Mouse (Mus musculus): Measurements from ENCODE around the gene Gfpt1. TPM values are rescaled to one million over a fixed set of nuclear protein-coding genes. Genes with fewer than 3 reads are reported as not detected.
A peak's percentile ranks its signal among the peaks of the same experiment; 100 is the strongest.
"Not testable (repeated sequence)": the region's sequence is repeated elsewhere in the genome, so short reads cannot be mapped to it uniquely, and the experiment has no call there.

The Gfpt1 gene
- polyA plus RNA-seq, 1 experiment from 2014 or later = 6.5 TPM

DNA sequence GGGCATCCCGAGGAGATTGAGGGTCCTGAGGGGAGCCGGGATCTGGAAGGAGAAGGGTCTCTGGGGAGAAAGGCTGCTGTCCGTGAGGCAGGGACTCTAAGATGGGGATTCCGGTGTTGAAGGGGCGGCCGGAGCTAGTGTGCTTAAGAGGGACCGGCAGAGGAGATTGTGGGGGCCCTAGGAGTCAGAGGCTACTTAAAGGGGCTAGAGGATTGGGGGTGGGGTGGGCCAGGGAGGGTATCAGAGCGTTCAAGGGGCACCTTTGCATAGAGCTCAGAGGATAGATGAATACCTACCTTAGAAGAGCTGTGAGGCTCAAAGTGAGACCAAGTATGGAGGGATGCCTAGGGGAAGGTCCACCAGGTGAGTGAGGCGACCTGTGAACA is 478 bp downstream of the Gfpt1 start:
- no peaks in the 10 kb centered on the region for H3K9me3 ChIP-seq (replicated peaks)
- no peak for ATAC-seq (ENCODE audit: insufficient read depth)
- H3K27ac ChIP-seq (replicated peaks) = peak overlapping the region; percentile 80
- peaks cover 40% of the 10 kb centered on the region for H3K4me1 ChIP-seq (replicated peaks)
- peak overlapping the region; percentile 91 for H3K9ac ChIP-seq
- H3K27me3 ChIP-seq = no peaks in the 10 kb centered on the region
- peak overlapping the region; percentile 79 for H3K4me3 ChIP-seq (replicated peaks)
- 5% methylated on average over 9 of the region's 9 CpGs for WGBS (ENCODE audit: insufficient replicate concordance)
- H3K36me3 ChIP-seq (replicated peaks) = 0 out of 2 replicates have a peak, but pooled peaks cover 3% of the 10 kb centered on the region
- peak overlapping the region; percentile 99 for H3K4me2 ChIP-seq

DNA sequence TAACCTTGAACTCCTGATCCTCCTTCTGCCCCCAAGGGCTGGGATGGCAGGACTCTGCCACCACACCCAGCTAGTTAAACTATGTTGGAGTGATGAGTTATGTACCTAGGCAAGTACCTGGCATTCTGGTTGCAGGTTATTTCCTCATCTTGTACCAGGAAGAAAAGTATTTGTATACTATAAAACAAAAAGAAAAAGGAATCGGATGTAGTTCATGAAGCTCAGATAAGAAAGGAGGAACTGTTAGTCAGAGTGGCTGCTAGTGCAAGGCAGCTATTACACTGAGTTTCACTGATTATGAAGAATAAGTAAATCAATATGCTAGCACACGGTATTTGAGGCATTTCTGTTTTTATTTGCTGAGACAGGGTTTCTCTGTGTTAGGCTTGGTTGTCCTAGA is 2.2 kb downstream of the Gfpt1 start:
- ATAC-seq (ENCODE audit: insufficient read depth) = no peak
- no peak overlapping the region for H3K4me3 ChIP-seq (replicated peaks)
- no peak overlapping the region for H3K9ac ChIP-seq
- H3K27me3 ChIP-seq = no peaks in the 10 kb centered on the region
- no peaks in the 10 kb centered on the region for H3K9me3 ChIP-seq (replicated peaks)
- H3K4me2 ChIP-seq = no peak overlapping the region
- peaks cover 40% of the 10 kb centered on the region for H3K4me1 ChIP-seq (replicated peaks)
- 0 out of 2 replicates have a peak, but pooled peaks cover 4% of the 10 kb centered on the region for H3K36me3 ChIP-seq (replicated peaks)
- H3K27ac ChIP-seq (replicated peaks) = no peak overlapping the region
- WGBS (ENCODE audit: insufficient replicate concordance) = 40% methylated on average over 2 of the region's 2 CpGs

DNA sequence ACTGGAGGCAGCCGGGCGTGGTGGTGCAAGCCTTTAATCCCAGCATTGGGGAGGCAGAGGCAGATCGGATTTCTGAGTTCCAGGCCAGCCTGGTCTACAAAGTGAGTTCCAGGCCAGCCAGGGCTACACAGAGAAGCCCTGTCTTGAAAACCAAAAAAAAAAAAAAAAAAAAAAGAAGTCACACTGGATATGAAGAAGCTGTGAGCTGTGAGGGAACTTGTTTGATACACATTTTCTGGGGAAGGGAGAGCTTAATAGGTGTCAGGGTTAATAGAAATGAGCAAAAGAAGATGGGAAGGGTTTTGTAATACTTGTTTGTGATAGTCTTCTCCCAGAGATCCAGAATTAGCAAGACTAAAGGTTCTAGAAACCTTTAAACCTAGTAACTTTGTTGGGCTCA is 2.9 kb downstream of the Gfpt1 start:
- Histone ChIP-seq H3K27ac (replicated peaks) (no peak overlapping the region), H3K9me3 (replicated peaks) (no peaks in the 10 kb centered on the region), H3K4me1 (replicated peaks) (peaks cover 40% of the 10 kb centered on the region), H3K4me3 (replicated peaks) (no peak overlapping the region), H3K36me3 (replicated peaks) (0 out of 2 replicates have a peak, but pooled peaks cover 4% of the 10 kb centered on the region), H3K9ac (no peak overlapping the region), H3K27me3 (no peaks in the 10 kb centered on the region), H3K4me2 (no peak overlapping the region)
- 73% methylated on average over 3 of the region's 3 CpGs for WGBS (ENCODE audit: insufficient replicate concordance)
- no peak for ATAC-seq (ENCODE audit: insufficient read depth)

DNA sequence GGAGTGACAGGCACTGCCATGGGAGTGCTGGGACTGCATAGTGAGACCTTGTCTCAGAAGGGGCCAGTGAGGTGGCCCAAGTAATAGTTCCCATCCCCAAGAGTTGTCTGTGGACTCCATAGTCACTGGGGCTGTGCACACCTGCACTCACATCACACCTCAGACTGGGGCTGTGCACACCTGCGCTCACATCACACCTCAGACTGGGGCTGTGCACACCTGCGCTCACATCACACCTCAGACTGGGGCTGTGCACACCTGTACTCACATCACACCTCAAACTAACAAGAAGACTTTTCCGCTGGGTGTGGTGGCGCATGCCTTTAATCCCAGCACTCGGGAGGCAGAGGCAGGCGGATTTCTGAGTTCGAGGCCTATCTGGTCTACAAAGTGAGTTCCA is 6.1 kb downstream of the Gfpt1 start:
- not testable (repeated sequence) for H3K4me2 ChIP-seq; H3K27me3 ChIP-seq; ATAC-seq (ENCODE audit: insufficient read depth); H3K4me3 ChIP-seq (replicated peaks); H3K9me3 ChIP-seq (replicated peaks); H3K9ac ChIP-seq; H3K27ac ChIP-seq (replicated peaks)
- Histone ChIP-seq H3K4me1 (replicated peaks) (peaks cover 12% of the 10 kb centered on the region), H3K36me3 (replicated peaks) (peaks cover 28% of the 10 kb centered on the region)
- WGBS (ENCODE audit: insufficient replicate concordance) = 86% methylated on average over 7 of the region's 7 CpGs

DNA sequence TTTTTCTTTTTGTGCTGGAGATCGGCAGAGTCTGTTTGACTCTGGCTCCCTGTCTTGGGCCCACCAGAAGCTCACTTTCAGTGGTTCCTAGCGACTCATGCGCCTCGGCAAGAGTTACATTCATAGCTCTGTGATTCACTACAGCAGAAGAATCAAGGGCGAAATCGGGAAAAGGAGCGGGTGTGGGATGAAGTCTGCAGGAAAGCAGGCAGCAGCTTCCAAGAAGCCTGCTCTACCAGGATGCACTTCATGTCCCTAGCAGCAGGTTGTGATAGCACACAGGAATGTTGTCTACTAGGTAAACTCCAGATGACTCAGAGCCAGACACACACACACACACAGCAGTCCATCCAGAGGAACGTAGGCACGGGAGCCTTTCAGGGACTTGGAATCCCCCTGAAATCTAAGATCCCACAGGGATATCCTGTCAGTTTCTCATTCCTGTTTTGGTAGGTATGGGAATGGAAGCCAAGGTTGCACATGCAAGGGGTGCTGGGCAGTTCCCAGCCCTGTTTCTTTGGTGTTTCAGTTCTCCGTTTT is 9.3 kb downstream of the Gfpt1 start:
- Histone ChIP-seq H3K4me1 (replicated peaks) (no peaks in the 10 kb centered on the region), H3K4me3 (replicated peaks) (no peak overlapping the region), H3K36me3 (replicated peaks) (peaks cover 55% of the 10 kb centered on the region)

DNA sequence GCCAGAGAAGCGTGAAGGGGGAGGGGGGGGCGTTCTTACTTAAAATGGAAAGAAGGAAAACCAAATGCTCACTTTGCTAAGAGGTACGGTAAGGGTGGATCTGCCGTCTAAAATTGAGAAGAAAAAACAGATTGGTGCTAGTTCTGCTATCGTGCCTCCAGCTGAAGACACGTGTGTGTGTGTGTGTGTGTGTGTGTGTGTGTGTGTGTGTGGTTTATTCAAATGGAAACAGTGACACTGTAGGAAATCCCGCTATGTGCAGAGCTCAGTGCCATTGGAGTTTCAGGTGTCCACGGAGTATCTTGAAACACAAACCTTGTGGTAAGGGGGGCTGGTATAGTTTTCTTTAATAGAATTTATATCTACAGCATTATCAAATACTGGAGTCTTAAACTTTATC is 11.5 kb downstream of the Gfpt1 start:
- Histone ChIP-seq H3K9ac (no peak overlapping the region), H3K27ac (replicated peaks) (no peak overlapping the region), H3K4me1 (replicated peaks) (no peaks in the 10 kb centered on the region), H3K9me3 (replicated peaks) (no peaks in the 10 kb centered on the region), H3K36me3 (replicated peaks) (peaks cover 72% of the 10 kb centered on the region), H3K27me3 (no peaks in the 10 kb centered on the region), H3K4me2 (no peak overlapping the region), H3K4me3 (replicated peaks) (no peak overlapping the region)
- ATAC-seq (ENCODE audit: insufficient read depth) = no peak
- 77% methylated on average over 8 of the region's 8 CpGs for WGBS (ENCODE audit: insufficient replicate concordance)

More for the DNA sequence above, 9.3 kb downstream of the Gfpt1 start:
- Histone ChIP-seq H3K4me2 (no peak overlapping the region), H3K27ac (replicated peaks) (no peak overlapping the region), H3K27me3 (no peaks in the 10 kb centered on the region), H3K9ac (no peak overlapping the region), H3K9me3 (replicated peaks) (no peaks in the 10 kb centered on the region)
- ATAC-seq (ENCODE audit: insufficient read depth) = no peak
- WGBS (ENCODE audit: insufficient replicate concordance) = 84% methylated on average over 10 of the region's 10 CpGs

DNA sequence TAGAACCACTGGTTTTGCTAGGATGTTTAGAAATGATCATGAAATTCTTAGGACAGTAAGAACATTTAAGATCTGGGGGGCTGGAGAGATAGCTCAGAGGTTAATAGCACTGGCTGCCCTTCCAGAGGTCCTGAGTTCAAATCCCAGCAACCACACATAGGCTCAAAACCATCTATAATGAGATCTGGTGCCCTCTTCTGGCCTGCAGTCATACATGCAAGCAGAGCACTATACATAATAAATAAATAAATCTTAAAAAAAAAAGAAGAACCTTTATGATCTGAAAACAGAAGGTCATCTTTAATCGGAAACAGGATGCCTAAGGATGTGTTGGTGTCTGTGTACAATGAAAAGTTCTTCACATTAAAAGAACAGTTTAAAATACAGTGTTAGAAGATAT is 17.1 kb downstream of the Gfpt1 start:
- WGBS (ENCODE audit: insufficient replicate concordance) = 70% methylated on average over 1 of the region's 1 CpGs
- H3K27ac ChIP-seq (replicated peaks) = no peak overlapping the region
- H3K4me3 ChIP-seq (replicated peaks) = no peak overlapping the region
- H3K4me1 ChIP-seq (replicated peaks) = no peaks in the 10 kb centered on the region
- no peak overlapping the region for H3K4me2 ChIP-seq
- H3K36me3 ChIP-seq (replicated peaks) = peaks cover 78% of the 10 kb centered on the region
- H3K9ac ChIP-seq = no peak overlapping the region
- H3K27me3 ChIP-seq = no peaks in the 10 kb centered on the region
- no peaks in the 10 kb centered on the region for H3K9me3 ChIP-seq (replicated peaks)
- ATAC-seq (ENCODE audit: insufficient read depth) = no peak

DNA sequence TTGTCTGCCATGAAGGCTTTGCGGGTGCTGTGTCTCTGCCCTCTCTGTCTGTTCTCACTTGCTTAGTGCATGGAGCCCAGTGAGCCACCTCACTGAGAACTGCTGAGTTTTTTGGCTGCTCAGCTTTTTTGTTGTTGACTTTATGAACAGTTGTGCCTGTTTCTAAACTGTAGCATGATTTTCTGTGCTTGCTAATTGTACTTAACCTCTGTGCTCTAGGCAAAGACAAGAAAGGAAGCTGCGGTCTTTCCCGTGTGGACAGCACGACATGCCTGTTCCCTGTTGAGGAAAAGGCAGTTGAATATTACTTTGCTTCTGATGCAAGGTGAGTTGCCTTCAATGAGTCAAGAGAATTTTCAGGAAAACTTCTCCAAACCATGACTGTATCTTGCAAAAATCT is 20.9 kb downstream of the Gfpt1 start:
- H3K27me3 ChIP-seq = no peaks in the 10 kb centered on the region
- H3K4me3 ChIP-seq (replicated peaks) = no peak overlapping the region
- no peak overlapping the region for H3K27ac ChIP-seq (replicated peaks)
- no peaks in the 10 kb centered on the region for H3K9me3 ChIP-seq (replicated peaks)
- H3K36me3 ChIP-seq (replicated peaks) = peaks cover 71% of the 10 kb centered on the region
- no peak overlapping the region for H3K4me2 ChIP-seq
- 85% methylated on average over 4 of the region's 4 CpGs for WGBS (ENCODE audit: insufficient replicate concordance)
- H3K9ac ChIP-seq = no peak overlapping the region
- peaks cover 6% of the 10 kb centered on the region for H3K4me1 ChIP-seq (replicated peaks)
- no peak for ATAC-seq (ENCODE audit: insufficient read depth)

DNA sequence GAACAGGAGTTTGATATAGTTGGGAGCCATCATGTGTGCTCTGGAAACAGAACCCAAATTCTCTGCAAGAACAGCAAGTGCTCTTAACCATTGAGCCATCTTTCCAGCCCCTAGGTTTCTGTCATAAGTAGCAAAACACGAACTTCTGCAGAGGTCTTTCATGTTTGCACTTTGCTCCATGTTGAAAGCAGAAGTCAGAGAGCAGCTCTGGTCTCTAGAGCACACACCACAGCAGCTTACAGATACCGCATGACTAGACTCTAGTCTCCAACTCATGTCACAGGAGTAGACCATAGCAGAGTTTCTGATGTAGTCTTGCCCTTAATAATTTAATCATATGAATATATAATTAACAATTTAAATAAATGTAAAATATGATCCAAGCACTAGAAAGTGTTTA is 25.6 kb downstream of the Gfpt1 start:
- ATAC-seq (ENCODE audit: insufficient read depth) = no peak
- peaks cover 66% of the 10 kb centered on the region for H3K36me3 ChIP-seq (replicated peaks)

DNA sequence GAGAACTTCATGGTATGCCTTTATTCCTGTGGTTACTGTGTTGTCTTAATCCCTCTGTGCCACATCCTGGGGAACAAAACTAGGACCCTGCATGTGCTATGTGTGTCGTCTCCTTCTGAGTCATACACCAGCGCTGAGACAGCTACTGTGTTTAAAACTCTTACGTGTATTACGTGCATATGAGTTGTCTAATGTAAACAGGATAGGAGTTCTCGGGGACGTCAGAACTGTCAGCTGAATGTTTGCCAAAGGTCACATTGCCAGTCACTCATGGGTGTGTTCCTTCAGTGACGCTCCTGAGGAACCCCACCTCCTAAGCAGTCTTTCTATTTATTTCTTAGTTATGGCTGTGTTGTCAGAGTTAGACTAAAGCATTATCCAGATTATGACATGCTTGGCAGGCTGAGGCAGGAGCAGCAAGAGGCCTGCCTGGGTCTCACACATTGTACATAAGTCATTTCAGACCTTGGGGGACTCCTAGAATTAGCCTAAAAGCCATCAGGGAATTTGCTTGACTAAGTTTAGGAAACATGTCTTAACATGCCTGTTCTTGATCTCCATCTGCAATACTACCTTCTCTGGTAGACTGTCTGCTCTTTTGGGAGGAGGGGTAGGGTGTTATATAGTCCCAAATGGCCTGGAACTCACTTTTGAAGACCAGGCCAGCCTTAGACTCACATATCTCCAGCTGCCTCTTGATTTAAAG is 26.7 kb downstream of the Gfpt1 start:
- 58% methylated on average over 7 of the region's 7 CpGs for WGBS (ENCODE audit: insufficient replicate concordance)

More for the DNA sequence above, 25.6 kb downstream of the Gfpt1 start:
- Histone ChIP-seq H3K9ac (no peak overlapping the region), H3K9me3 (replicated peaks) (no peaks in the 10 kb centered on the region), H3K27me3 (no peaks in the 10 kb centered on the region), H3K4me1 (replicated peaks) (peaks cover 25% of the 10 kb centered on the region), H3K4me3 (replicated peaks) (no peak overlapping the region), H3K4me2 (no peak overlapping the region), H3K27ac (replicated peaks) (no peak overlapping the region)
- 47% methylated on average over 2 of the region's 2 CpGs for WGBS (ENCODE audit: insufficient replicate concordance)

DNA sequence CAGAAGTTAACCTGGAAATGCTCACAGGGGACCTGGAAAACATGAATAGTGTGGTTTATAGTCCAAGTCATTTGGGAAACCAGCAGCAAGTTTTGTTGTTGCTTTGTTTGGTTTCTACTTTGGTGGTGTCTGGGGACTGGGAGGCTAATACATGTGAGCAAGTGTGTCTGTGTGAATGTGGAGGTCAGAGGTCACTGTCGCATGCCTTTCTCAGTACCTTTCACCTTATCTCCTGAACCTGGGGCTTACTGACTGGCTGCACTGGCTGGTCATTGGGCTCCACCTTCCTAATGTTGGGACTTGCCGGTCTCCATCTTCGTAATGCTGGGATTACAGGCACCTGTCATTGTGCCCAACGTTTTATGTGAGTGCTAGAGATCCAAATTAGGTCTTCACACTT is 28.0 kb downstream of the Gfpt1 start:
- Histone ChIP-seq H3K9ac (no peak overlapping the region), H3K4me3 (replicated peaks) (no peak overlapping the region), H3K36me3 (replicated peaks) (peaks cover 54% of the 10 kb centered on the region), H3K27me3 (no peaks in the 10 kb centered on the region), H3K4me2 (no peak overlapping the region), H3K4me1 (replicated peaks) (peaks cover 31% of the 10 kb centered on the region), H3K27ac (replicated peaks) (no peak overlapping the region), H3K9me3 (replicated peaks) (no peaks in the 10 kb centered on the region)
- WGBS (ENCODE audit: insufficient replicate concordance) = 77% methylated on average over 4 of the region's 4 CpGs
- ATAC-seq (ENCODE audit: insufficient read depth) = no peak

More for the DNA sequence above, 26.7 kb downstream of the Gfpt1 start:
- Histone ChIP-seq H3K27ac (replicated peaks) (no peak overlapping the region), H3K27me3 (no peaks in the 10 kb centered on the region), H3K9me3 (replicated peaks) (no peaks in the 10 kb centered on the region), H3K4me1 (replicated peaks) (peaks cover 27% of the 10 kb centered on the region), H3K9ac (no peak overlapping the region), H3K4me2 (no peak overlapping the region), H3K4me3 (replicated peaks) (no peak overlapping the region), H3K36me3 (replicated peaks) (peaks cover 63% of the 10 kb centered on the region)
- ATAC-seq (ENCODE audit: insufficient read depth) = no peak

DNA sequence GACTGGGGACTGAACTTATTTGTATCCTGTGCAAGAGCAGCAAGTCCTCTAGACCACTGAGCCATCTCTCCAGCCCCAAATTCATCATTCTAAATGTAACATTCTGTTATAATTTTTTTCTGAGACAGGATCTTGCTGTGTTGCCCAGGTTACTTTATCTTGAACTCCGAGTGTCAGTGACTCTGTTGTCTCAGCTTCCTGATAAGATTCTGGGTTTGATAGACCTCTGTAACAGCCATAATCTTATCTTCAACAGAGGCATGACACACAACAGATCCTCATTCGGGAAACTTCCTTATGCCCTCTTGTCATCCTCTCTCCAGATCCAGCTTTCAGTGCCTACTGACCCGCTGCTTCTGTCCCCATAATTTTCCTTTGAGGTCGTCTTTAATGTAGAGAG is 30.1 kb downstream of the Gfpt1 start:
- no peak for ATAC-seq (ENCODE audit: insufficient read depth)

More for the DNA sequence above, 30.1 kb downstream of the Gfpt1 start:
- H3K4me3 ChIP-seq (replicated peaks) = no peak overlapping the region
- H3K9me3 ChIP-seq (replicated peaks) = no peaks in the 10 kb centered on the region
- H3K36me3 ChIP-seq (replicated peaks) = peaks cover 54% of the 10 kb centered on the region
- peaks cover 30% of the 10 kb centered on the region for H3K4me1 ChIP-seq (replicated peaks)
- H3K9ac ChIP-seq = no peak overlapping the region
- no peaks in the 10 kb centered on the region for H3K27me3 ChIP-seq
- 18% methylated on average over 4 of the region's 4 CpGs for WGBS (ENCODE audit: insufficient replicate concordance)
- no peak overlapping the region for H3K4me2 ChIP-seq
- H3K27ac ChIP-seq (replicated peaks) = no peak overlapping the region
